Mouse (Mus musculus) limb, embryonic 11.5 days (tissue): ENCODE measurements at regions not wholly inside any gene's neighbourhood (a gene's known extent, or its start where the extent isn't known, plus 50 kb on each side); places are given as distances from the start of the nearest gene placed in this dataset.

ENCODE experiments used
- ATAC-seq: fragments of 200-750 bp; cut with Nextera tagmentation; 2 replicates; pipeline ENCODE4 v1.8.0; 2017; ENCODE audit warnings: low read depth; ENCODE audit not compliant: insufficient number of reproducible peaks, low FRiP score, low TSS enrichment
- DNase-seq: peaks from one replicate; pipeline ENCODE4 v3.0.0-alpha.2; 2015; ENCODE audit warnings: low spot score
- H3K27ac ChIP-seq: fragments of 300-500 bp; sonication (generic); replicated peaks from 2 replicates; pipeline ENCODE4 v1.5.1; 2014; ENCODE audit warnings: low read depth, mild to moderate bottlenecking, low read length
- H3K27me3 ChIP-seq: fragments of 300-500 bp; sonication (generic); 2 replicates; pipeline ENCODE4 v1.6.1; 2014; ENCODE audit warnings: mild to moderate bottlenecking, low read length, mixed read lengths; ENCODE audit not compliant: control insufficient read depth, insufficient read depth
- H3K36me3 ChIP-seq: fragments of 300-500 bp; sonication (generic); 2 replicates; pipeline ENCODE4 v1.6.1; 2014; ENCODE audit warnings: mild to moderate bottlenecking, low read length, moderate library complexity, mixed read lengths; ENCODE audit not compliant: control insufficient read depth, insufficient read depth
- H3K4me1 ChIP-seq: fragments of 300-500 bp; sonication (generic); 2 replicates; pipeline ENCODE4 v1.6.1; 2014; ENCODE audit warnings: low read length, mixed read lengths; ENCODE audit not compliant: control insufficient read depth, insufficient read depth
- H3K4me2 ChIP-seq: fragments of 300-500 bp; sonication (generic); 2 replicates; pipeline ENCODE4 v1.6.1; 2014; ENCODE audit warnings: low read depth, mild to moderate bottlenecking, moderate library complexity; ENCODE audit not compliant: severe bottlenecking
- H3K4me3 ChIP-seq: fragments of 300-500 bp; sonication (generic); 2 replicates; pipeline ENCODE4 v1.5.1; 2014; ENCODE audit warnings: low read depth, low read length
- H3K9ac ChIP-seq: fragments of 300-500 bp; sonication (generic); 2 replicates; pipeline ENCODE4 v1.6.1; 2014; ENCODE audit warnings: mild to moderate bottlenecking, low read length
- H3K9me3 ChIP-seq: fragments of 300-500 bp; sonication (generic); 2 replicates; pipeline ENCODE4 v1.6.1; 2016; ENCODE audit warnings: low read length; ENCODE audit not compliant: control insufficient read depth
- WGBS: fragments of 180-500 bp; shearing (Covaris S2); extraction: QIAGEN DNeasy Blood & Tissue Kit; methylation state at CpG from one replicate; pipeline ENCODE4 v1.1.7; 2014; 5-methylcytosine and 5-hydroxymethylcytosine counted together

GRCm38 (mm10) chr1:119209607-119210007, 156.2 kb upstream of the Gli2 start:
- Histone ChIP-seq H3K36me3 (no peaks in the 10 kb centered on the region), H3K9ac (no peak overlapping the region), H3K27me3 (no peaks in the 10 kb centered on the region), H3K9me3 (no peaks in the 10 kb centered on the region), H3K27ac (no peak overlapping the region), H3K4me1 (no peaks in the 10 kb centered on the region), H3K4me2 (no peak overlapping the region), H3K4me3 (no peak overlapping the region)
- ATAC-seq (no peak), DNase-seq (no peak)
- 63% methylated on average over 7 of the region's 7 CpGs for WGBS

GRCm38 (mm10) chr1:119202456-119202855, 149.0 kb upstream of the Gli2 start:
- H3K4me3 ChIP-seq: no peak overlapping the region
- no peaks in the 10 kb centered on the region for H3K9me3 ChIP-seq
- no peak for DNase-seq
- H3K27me3 ChIP-seq: no peaks in the 10 kb centered on the region
- no peak overlapping the region for H3K9ac ChIP-seq
- H3K4me2 ChIP-seq: no peak overlapping the region
- 83% methylated on average over 6 of the region's 6 CpGs for WGBS
- H3K27ac ChIP-seq: no peak overlapping the region
- no peaks in the 10 kb centered on the region for H3K36me3 ChIP-seq
- ATAC-seq: no peak
- no peaks in the 10 kb centered on the region for H3K4me1 ChIP-seq

- ATAC-seq (no peak), DNase-seq (no peak)
- Histone ChIP-seq H3K27ac (no peak overlapping the region), H3K9ac (no peak overlapping the region), H3K36me3 (no peaks in the 10 kb centered on the region), H3K4me3 (no peak overlapping the region), H3K27me3 (no peaks in the 10 kb centered on the region), H3K9me3 (no peaks in the 10 kb centered on the region), H3K4me1 (no peaks in the 10 kb centered on the region), H3K4me2 (no peak overlapping the region)
- WGBS: 77% methylated on average over 7 of the region's 7 CpGs
Observed at GRCm38 (mm10) chr1:119197415-119197700, 143.9 kb upstream of the Gli2 start.

- H3K36me3 ChIP-seq: no peaks in the 10 kb centered on the region
- no peak overlapping the region for H3K4me2 ChIP-seq
- ATAC-seq (no peak), DNase-seq (no peak)
- no peaks in the 10 kb centered on the region for H3K27me3 ChIP-seq
- no peaks in the 10 kb centered on the region for H3K9me3 ChIP-seq
- no peak overlapping the region for H3K4me3 ChIP-seq
- H3K27ac ChIP-seq: no peak overlapping the region
- H3K9ac ChIP-seq: no peak overlapping the region
- no peaks in the 10 kb centered on the region for H3K4me1 ChIP-seq
- WGBS: 67% methylated on average over 13 of the region's 13 CpGs
Observed at GRCm38 (mm10) chr1:119196674-119197414, 143.4 kb upstream of the Gli2 start.

GRCm38 (mm10) chr1:119194533-119194932, 141.1 kb upstream of the Gli2 start:
- ATAC-seq: no peak
- Histone ChIP-seq H3K36me3 (no peaks in the 10 kb centered on the region), H3K27ac (no peak overlapping the region), H3K27me3 (0 out of 2 replicates have a peak, but pooled peaks cover 2% of the 10 kb centered on the region), H3K4me1 (no peaks in the 10 kb centered on the region), H3K4me2 (no peak overlapping the region), H3K9ac (no peak overlapping the region), H3K4me3 (no peak overlapping the region), H3K9me3 (no peaks in the 10 kb centered on the region)
- 75% methylated on average over 6 of the region's 6 CpGs for whole genome bisulfite sequencing
- DNase-seq: no peak

- no peak for ATAC-seq
- no peaks in the 10 kb centered on the region for H3K4me1 ChIP-seq
- DNase-seq: no peak
- 82% methylated on average over 2 of the region's 2 CpGs for WGBS
- no peaks in the 10 kb centered on the region for H3K9me3 ChIP-seq
- H3K4me3 ChIP-seq: no peak overlapping the region
- no peaks in the 10 kb centered on the region for H3K36me3 ChIP-seq
- no peak overlapping the region for H3K9ac ChIP-seq
- H3K27ac ChIP-seq: no peak overlapping the region
- H3K27me3 ChIP-seq: 0 out of 2 replicates have a peak, but pooled peaks cover 9% of the 10 kb centered on the region
- H3K4me2 ChIP-seq: no peak overlapping the region
Observed at GRCm38 (mm10) chr1:119191177-119191576, 137.8 kb upstream of the Gli2 start.

- Histone ChIP-seq H3K9me3 (no peaks in the 10 kb centered on the region), H3K4me3 (peak overlapping the region; percentile 15; the same call in 1 of the 2 replicates), H3K9ac (no peak overlapping the region), H3K4me1 (no peaks in the 10 kb centered on the region), H3K27me3 (0 out of 2 replicates have a peak, but pooled peaks cover 9% of the 10 kb centered on the region), H3K4me2 (peak overlapping the region; percentile 46; the same call in 1 of the 2 replicates), H3K36me3 (no peaks in the 10 kb centered on the region), H3K27ac (no peak overlapping the region)
- DNase-seq (peak; percentile 40), ATAC-seq (no peak)
- 2% methylated on average over 23 of the region's 23 CpGs for WGBS
Observed at GRCm38 (mm10) chr1:119189461-119190066, 136.1 kb upstream of the Gli2 start.

- Histone ChIP-seq H3K27ac (no peak overlapping the region), H3K4me3 (no peak overlapping the region), H3K9me3 (no peaks in the 10 kb centered on the region), H3K36me3 (no peaks in the 10 kb centered on the region), H3K9ac (no peak overlapping the region), H3K4me2 (no peak overlapping the region), H3K4me1 (no peaks in the 10 kb centered on the region), H3K27me3 (0 out of 2 replicates have a peak, but pooled peaks cover 9% of the 10 kb centered on the region)
- no peak for DNase-seq
- 70% methylated on average over 2 of the region's 2 CpGs for WGBS
- ATAC-seq: no peak
Observed at GRCm38 (mm10) chr1:119187301-119187700, 133.9 kb upstream of the Gli2 start.
